Mouse (Mus musculus): Measurements from ENCODE around the gene Msmo1.
A peak's percentile ranks its signal among the peaks of the same experiment; 100 is the strongest.

Msmo1 gene

DNA sequence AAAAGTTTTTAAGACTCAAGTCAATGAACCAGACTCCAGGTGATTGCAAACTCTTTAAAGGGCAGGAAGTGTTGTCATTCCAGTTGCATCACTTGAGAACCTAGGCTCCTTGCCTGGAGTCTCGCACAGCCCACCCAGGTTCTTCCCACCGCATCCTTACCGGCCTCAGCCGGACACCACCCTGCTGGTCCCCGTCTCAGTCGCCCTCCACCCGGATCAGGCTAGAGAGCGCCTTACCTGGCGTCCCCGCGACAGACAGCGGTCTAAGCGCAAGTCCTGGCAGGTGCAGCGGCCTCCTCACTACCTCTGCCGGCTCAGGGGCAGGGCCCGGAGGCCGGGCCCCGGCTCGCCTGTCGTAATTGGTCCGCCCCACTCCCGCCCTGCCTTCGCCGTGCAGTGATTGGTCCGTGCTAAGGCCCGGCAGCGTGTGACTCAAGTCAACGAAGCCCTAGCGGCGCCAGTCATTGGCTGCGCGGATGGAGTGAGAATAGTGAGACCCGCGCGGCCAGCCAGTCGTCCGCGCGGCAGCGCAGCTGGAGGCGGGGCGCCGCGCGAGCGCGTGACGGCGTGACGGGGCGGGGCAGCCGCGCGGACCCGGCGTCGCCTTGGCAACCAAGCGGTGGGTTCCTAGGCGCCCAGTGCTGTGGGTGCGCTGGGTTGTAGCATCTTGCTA, at the start of gene Msmo1:
TSS of gene Msmo1 (minus strand) at position 522 of the 673 bp plus-strand sequence.
- DNase-seq = peak; percentile 97 to 99

DNA sequence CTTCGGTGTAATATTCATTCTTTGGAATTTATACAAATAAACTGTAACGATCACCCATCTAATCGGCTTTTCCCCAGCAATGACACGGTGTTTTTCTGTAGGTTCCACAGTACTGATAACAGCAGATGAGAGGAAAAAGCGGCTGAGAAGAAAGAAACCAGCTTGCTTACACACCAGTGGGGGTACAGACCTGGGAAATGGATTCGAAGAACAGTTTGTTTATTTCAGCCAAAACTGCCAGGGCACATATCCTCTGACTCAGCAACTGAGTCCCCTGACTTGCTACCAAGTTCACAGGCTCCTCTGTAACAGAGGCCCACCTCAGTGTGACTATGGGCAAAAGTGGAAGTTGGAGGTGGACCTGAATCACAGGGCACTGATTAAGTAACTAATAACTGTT, 48.4 kb upstream of the Msmo1 start:
- DNase-seq = no peak

GRCm38 (mm10) chr8:64777925-64778324, 44.3 kb upstream of the Msmo1 start:
- peak in 1 of 2 experiments; percentile 37 for DNase-seq

GRCm38 (mm10) chr8:64774136-64774535, 40.5 kb upstream of the Msmo1 start:
- DNase-seq = no peak

GRCm38 (mm10) chr8:64770814-64771213, 37.2 kb upstream of the Msmo1 start:
- DNase-seq = no peak

DNA sequence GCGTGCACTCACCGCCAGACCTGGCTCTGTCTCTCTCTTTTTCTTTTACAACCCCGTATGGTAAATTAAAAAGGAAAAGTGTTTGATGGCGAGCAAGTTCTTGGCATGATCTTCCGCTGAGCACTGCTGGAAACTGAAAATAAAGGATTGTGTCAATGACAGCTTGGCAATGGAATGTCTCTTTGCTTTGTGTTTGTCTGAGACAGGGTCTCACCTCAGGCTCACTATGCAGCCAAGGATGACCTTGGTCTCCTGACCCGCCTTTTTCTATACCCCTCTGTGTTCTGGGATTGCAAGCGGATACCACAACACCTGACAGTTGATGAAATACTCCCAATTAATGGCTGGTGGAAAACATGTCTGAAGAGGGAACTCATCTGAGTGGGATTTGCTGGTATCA, 36.0 kb upstream of the Msmo1 start:
- DNase-seq = no peak

DNA sequence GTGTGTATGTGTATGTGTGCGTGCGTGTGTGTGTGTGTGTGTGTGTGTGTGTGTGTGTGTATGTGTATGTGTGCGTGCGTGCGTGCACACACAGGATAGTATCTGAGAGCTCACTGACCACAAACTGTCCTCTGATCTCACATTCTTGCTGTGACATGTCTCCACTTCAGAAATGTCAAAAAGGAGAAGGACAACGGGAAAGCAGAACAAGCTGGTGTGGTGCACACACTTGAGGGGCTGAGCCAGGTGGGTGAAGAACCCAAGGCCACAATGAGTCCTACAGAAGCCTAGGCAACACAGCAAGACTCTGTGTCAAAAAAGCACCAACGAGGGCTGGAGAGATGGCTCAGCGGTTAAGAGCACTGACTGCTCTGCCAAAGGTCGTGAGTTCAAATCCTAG, 35.1 kb upstream of the Msmo1 start:
- DNase-seq = no peak

DNA sequence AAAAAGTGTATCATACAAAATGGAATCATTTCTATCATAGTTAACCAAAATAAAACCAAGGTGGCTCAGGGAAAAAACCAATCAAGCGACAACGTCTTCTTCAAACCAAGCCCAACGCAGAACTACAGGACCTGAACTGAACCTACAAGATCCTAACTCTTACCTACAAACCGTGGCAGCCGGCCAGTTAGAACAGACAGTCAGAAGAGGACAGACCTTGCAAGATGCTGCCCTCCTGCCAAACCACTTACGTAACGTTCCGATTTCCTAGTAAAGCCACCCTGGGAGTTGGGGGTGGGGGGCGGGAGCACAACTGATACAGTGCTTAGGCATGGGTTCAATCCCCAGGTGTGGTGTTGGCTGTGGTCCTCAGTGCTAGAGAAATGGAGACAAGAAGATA, 33.5 kb upstream of the Msmo1 start:
- peak; percentile 35 to 70 for DNase-seq

- peak; percentile 10 to 15 for DNase-seq
These were observed 30.5 kb upstream of the Msmo1 start for GRCm38 (mm10) chr8:64764075-64764474.

DNA sequence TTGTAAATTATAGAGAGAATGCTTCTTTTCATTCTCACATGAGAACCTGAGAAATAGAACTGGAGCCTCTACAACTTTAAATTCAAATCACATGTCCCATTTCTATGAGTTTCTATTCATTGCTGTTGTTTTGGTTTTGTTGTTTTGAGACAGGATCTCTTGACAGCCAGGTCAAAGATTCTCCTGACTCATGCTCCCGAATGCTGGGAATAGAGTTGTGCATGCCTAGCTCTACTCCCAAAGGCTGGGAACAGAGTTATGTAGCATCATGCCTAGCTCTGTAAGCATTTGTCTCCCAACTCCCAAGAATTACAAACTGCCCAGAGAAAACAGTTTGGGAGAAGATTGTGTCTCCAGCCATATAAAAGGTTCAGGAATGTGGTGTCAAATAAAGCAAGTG, 29.2 kb upstream of the Msmo1 start:
- no peak for DNase-seq

DNA sequence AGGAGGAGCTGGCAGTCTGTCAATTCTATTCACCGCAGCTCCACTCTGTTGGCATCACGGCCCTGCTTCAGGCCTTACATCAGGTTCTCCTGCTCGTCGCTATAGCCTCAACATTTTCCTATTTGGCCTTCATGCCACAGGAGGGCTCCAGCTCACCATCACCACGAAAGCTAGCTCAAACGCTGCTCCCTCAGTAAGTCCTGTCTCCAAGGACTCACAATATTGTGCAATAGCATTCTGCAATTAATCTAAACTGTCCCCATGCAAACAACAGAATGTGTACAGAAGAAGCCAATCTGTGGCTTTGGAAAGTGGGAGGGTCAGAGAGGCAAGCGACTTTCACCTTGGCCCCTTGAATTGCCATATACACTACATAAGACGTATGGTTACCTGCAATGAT, 27.8 kb upstream of the Msmo1 start:
- peak; percentile 8 to 30 for DNase-seq

- DNase-seq = no peak
These were observed 24.4 kb upstream of the Msmo1 start for GRCm38 (mm10) chr8:64757956-64758355.

GRCm38 (mm10) chr8:64746215-64747058, 12.8 kb upstream of the Msmo1 start:
- DNase-seq = peak; percentile 9 to 15

GRCm38 (mm10) chr8:64740547-64741211, 7.1 kb upstream of the Msmo1 start:
- no peak for DNase-seq

DNA sequence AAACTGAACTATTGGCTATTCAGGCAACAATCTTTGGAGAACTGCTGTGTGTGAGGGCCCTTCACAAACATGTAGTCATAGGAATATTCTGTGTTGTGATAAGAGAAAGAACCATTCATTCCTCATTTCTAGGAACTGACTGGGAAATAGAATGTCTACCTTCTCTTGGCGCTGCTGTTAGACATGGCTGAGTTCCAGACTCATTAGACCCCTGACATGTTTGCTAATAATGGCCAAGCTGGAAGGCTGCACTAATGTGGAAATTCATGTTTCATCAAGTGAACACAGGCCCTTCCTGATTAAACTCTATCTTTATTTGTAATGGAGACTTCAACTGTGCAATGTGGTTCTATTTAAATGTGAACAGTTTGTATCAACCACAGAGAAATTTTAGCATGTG, 5.3 kb upstream of the Msmo1 start:
- no peak for DNase-seq

GRCm38 (mm10) chr8:64736767-64737323, 3.3 kb upstream of the Msmo1 start:
- no peak for DNase-seq

GRCm38 (mm10) chr8:64735161-64735560, 1.6 kb upstream of the Msmo1 start:
- no peak for DNase-seq

GRCm38 (mm10) chr8:64732596-64732995, 996 bp downstream of the Msmo1 start:
- no peak for DNase-seq

DNA sequence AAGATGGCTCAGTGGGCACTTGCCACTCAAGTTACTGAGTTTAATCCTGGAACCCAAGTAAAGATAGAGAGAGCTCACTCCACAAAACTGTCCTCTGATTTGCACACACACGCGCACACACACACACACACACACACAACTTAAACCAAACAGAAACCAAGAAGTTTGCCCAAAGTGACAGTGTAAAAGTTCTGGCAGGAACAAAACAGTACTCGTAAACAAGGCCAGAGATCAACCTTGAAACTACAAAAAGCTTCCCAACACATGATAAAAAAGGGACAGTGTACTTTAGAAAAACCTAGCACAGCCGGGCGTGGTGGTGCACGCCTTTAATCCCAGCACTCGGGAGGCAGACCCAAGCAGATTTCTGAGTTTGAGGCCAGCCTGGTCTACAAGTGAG, 5.4 kb downstream of the Msmo1 start:
- no peak for DNase-seq

DNA sequence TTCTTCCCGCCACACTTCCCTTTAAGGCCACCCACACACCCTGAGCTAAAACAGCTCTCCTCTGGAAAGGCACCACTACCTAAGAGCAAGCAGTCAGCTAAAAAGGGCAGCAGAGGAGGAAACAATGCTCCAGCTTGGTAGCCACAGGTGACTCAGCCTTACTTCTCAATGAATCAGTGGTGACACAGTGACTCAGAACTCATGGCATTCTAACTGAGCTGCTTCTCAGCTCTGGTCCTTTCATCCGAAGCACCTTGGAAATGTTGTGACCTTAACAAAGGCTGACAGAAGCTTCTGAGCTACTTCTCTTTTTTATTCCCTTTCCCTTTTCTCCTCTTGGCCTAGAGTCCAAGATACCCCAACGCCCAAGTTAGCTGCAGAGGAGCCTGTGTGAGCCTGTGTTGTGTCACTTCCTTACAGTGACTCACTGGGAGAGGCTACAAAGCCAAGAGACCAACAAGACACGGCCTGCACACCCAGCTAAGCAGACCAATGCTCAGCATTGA, 7.3 kb downstream of the Msmo1 start:
- no peak for DNase-seq

GRCm38 (mm10) chr8:64723206-64723605, 10.4 kb downstream of the Msmo1 start:
- no peak for DNase-seq

- no peak for DNase-seq
These were observed 15.7 kb downstream of the Msmo1 start for GRCm38 (mm10) chr8:64717868-64718267.

- DNase-seq = no peak
These were observed 21.1 kb downstream of the Msmo1 start for GRCm38 (mm10) chr8:64712499-64712898.
